Mouse (Mus musculus): ENCODE data around the gene Lpin1. TPM values are rescaled to one million over a fixed set of nuclear protein-coding genes. Genes with fewer than 3 reads are reported as not detected.

The Lpin1 gene
- 5.8 and 6.3 TPM in 2 replicates for polyA plus RNA-seq (2015; fragmentation: Nextera tagmentation; extraction: Ambion mirVana)

GRCm38 (mm10) chr12:16610936-16611335 lies at the start of gene Lpin1:
Lpin1 (minus strand) TSS chr12:16610966.
- no peak within 1 kb of the TSS for H3K4me2 ChIP-seq
- H3K9me3 ChIP-seq = no peaks in the 10 kb centered on the region
- H3K27me3 ChIP-seq = no peaks in the 10 kb centered on the region
- no peak within 1 kb of the TSS for H3K4me3 ChIP-seq
- no peak within 1 kb of the TSS for H3K9ac ChIP-seq
- 62% methylated on average over 2 of the region's 2 CpGs for WGBS
- no peak for ATAC-seq (ENCODE audit: borderline replicate concordance, extremely low read depth, low FRiP score, low TSS enrichment)
- H3K36me3 ChIP-seq = no peaks in the 10 kb centered on the region
- H3K4me1 ChIP-seq = no peaks in the 10 kb centered on the region
- H3K27ac ChIP-seq = no peak within 1 kb of the TSS

GRCm38 (mm10) chr12:16656906-16657875 lies 46.4 kb upstream of the Lpin1 start:
- no peak for ATAC-seq (ENCODE audit: borderline replicate concordance, extremely low read depth, low FRiP score, low TSS enrichment)
- Histone ChIP-seq H3K4me3 (no peak overlapping the region), H3K4me2 (no peak overlapping the region), H3K4me1 (peaks cover 8% of the 10 kb centered on the region), H3K9ac (no peak overlapping the region), H3K9me3 (no peaks in the 10 kb centered on the region), H3K27ac (no peak overlapping the region), H3K27me3 (peaks cover 35% of the 10 kb centered on the region), H3K36me3 (no peaks in the 10 kb centered on the region)
- WGBS = 63% methylated on average over 5 of the region's 5 CpGs

- no peak overlapping the region for H3K4me3 ChIP-seq
- H3K9me3 ChIP-seq = no peaks in the 10 kb centered on the region
- H3K4me2 ChIP-seq = no peak overlapping the region
- no peak overlapping the region for H3K9ac ChIP-seq
- H3K27ac ChIP-seq = no peak overlapping the region
- WGBS = 75% methylated on average over 4 of the region's 4 CpGs
- ATAC-seq (ENCODE audit: borderline replicate concordance, extremely low read depth, low FRiP score, low TSS enrichment) = no peak
- no peaks in the 10 kb centered on the region for H3K36me3 ChIP-seq
- peaks cover 41% of the 10 kb centered on the region for H3K27me3 ChIP-seq
- peaks cover 8% of the 10 kb centered on the region for H3K4me1 ChIP-seq
Observed at GRCm38 (mm10) chr12:16655604-16656003, 44.8 kb upstream of the Lpin1 start.

GRCm38 (mm10) chr12:16653332-16654093 lies 42.7 kb upstream of the Lpin1 start, which contains the start of gene Ntsr2:
Ntsr2 (plus strand) TSS chr12:16653382.
- peak; percentile 76 for ATAC-seq (ENCODE audit: borderline replicate concordance, extremely low read depth, low FRiP score, low TSS enrichment)
- no peak within 1 kb of the TSS for H3K27ac ChIP-seq
- WGBS = 5% methylated on average over 58 of the region's 58 CpGs
- peak within 1 kb of the TSS; percentile 28 for H3K4me3 ChIP-seq
- peak within 1 kb of the TSS; percentile 66 for H3K4me2 ChIP-seq
- H3K27me3 ChIP-seq = peaks cover 41% of the 10 kb centered on the region
- H3K9ac ChIP-seq = no peak within 1 kb of the TSS
- no peaks in the 10 kb centered on the region for H3K36me3 ChIP-seq
- H3K9me3 ChIP-seq = no peaks in the 10 kb centered on the region
- peaks cover 8% of the 10 kb centered on the region for H3K4me1 ChIP-seq

- no peaks in the 10 kb centered on the region for H3K9me3 ChIP-seq
- no peaks in the 10 kb centered on the region for H3K36me3 ChIP-seq
- H3K9ac ChIP-seq = no peak overlapping the region
- peaks cover 8% of the 10 kb centered on the region for H3K4me1 ChIP-seq
- peaks cover 29% of the 10 kb centered on the region for H3K27me3 ChIP-seq
- no peak overlapping the region for H3K27ac ChIP-seq
- no peak for ATAC-seq (ENCODE audit: borderline replicate concordance, extremely low read depth, low FRiP score, low TSS enrichment)
- no peak overlapping the region for H3K4me2 ChIP-seq
- 72% methylated on average over 6 of the region's 6 CpGs for WGBS
- no peak overlapping the region for H3K4me3 ChIP-seq
Observed at GRCm38 (mm10) chr12:16649819-16650218, 39.1 kb upstream of the Lpin1 start.

GRCm38 (mm10) chr12:16648273-16648672 lies 37.5 kb upstream of the Lpin1 start:
- Histone ChIP-seq H3K9me3 (no peaks in the 10 kb centered on the region), H3K27ac (no peak overlapping the region), H3K27me3 (peaks cover 14% of the 10 kb centered on the region), H3K36me3 (no peaks in the 10 kb centered on the region), H3K9ac (no peak overlapping the region), H3K4me2 (no peak overlapping the region), H3K4me1 (peaks cover under 1% of the 10 kb centered on the region), H3K4me3 (no peak overlapping the region)
- ATAC-seq (ENCODE audit: borderline replicate concordance, extremely low read depth, low FRiP score, low TSS enrichment) = no peak
- 76% methylated on average over 6 of the region's 6 CpGs for WGBS

- no peak overlapping the region for H3K4me2 ChIP-seq
- H3K9me3 ChIP-seq = no peaks in the 10 kb centered on the region
- 43% methylated on average over 9 of the region's 9 CpGs for WGBS
- H3K36me3 ChIP-seq = no peaks in the 10 kb centered on the region
- H3K27ac ChIP-seq = no peak overlapping the region
- peaks cover 6% of the 10 kb centered on the region; the same call in 1 of the 2 replicates for H3K27me3 ChIP-seq
- no peak for ATAC-seq (ENCODE audit: borderline replicate concordance, extremely low read depth, low FRiP score, low TSS enrichment)
- no peak overlapping the region for H3K4me3 ChIP-seq
- H3K4me1 ChIP-seq = no peaks in the 10 kb centered on the region
- H3K9ac ChIP-seq = no peak overlapping the region
Observed at GRCm38 (mm10) chr12:16646780-16647409, 36.1 kb upstream of the Lpin1 start.

GRCm38 (mm10) chr12:16644698-16645097 lies 33.9 kb upstream of the Lpin1 start:
- Histone ChIP-seq H3K9me3 (no peaks in the 10 kb centered on the region), H3K4me2 (no peak overlapping the region), H3K4me3 (no peak overlapping the region), H3K36me3 (no peaks in the 10 kb centered on the region), H3K4me1 (no peaks in the 10 kb centered on the region), H3K27me3 (no peaks in the 10 kb centered on the region), H3K9ac (no peak overlapping the region), H3K27ac (no peak overlapping the region)
- 50% methylated on average over 8 of the region's 8 CpGs for WGBS
- ATAC-seq (ENCODE audit: borderline replicate concordance, extremely low read depth, low FRiP score, low TSS enrichment) = no peak

GRCm38 (mm10) chr12:16643508-16644345 lies 33.0 kb upstream of the Lpin1 start:
- H3K4me2 ChIP-seq = no peak overlapping the region
- H3K9ac ChIP-seq = no peak overlapping the region
- no peaks in the 10 kb centered on the region for H3K36me3 ChIP-seq
- no peak overlapping the region for H3K27ac ChIP-seq
- WGBS = 47% methylated on average over 12 of the region's 12 CpGs
- H3K27me3 ChIP-seq = no peaks in the 10 kb centered on the region
- no peaks in the 10 kb centered on the region for H3K9me3 ChIP-seq
- no peaks in the 10 kb centered on the region for H3K4me1 ChIP-seq
- ATAC-seq (ENCODE audit: borderline replicate concordance, extremely low read depth, low FRiP score, low TSS enrichment) = peak; percentile 25; the same call in 1 of the 2 replicates
- H3K4me3 ChIP-seq = no peak overlapping the region

GRCm38 (mm10) chr12:16642000-16642399 lies 31.2 kb upstream of the Lpin1 start:
- Histone ChIP-seq H3K4me1 (no peaks in the 10 kb centered on the region), H3K36me3 (no peaks in the 10 kb centered on the region), H3K9ac (no peak overlapping the region), H3K27me3 (no peaks in the 10 kb centered on the region), H3K27ac (no peak overlapping the region), H3K4me3 (no peak overlapping the region), H3K9me3 (no peaks in the 10 kb centered on the region), H3K4me2 (no peak overlapping the region)
- no peak for ATAC-seq (ENCODE audit: borderline replicate concordance, extremely low read depth, low FRiP score, low TSS enrichment)
- WGBS = 64% methylated on average over 5 of the region's 5 CpGs

- Histone ChIP-seq H3K4me2 (no peak overlapping the region), H3K27me3 (no peaks in the 10 kb centered on the region), H3K27ac (no peak overlapping the region), H3K9me3 (no peaks in the 10 kb centered on the region), H3K36me3 (no peaks in the 10 kb centered on the region), H3K4me3 (no peak overlapping the region), H3K4me1 (no peaks in the 10 kb centered on the region), H3K9ac (no peak overlapping the region)
- no peak for ATAC-seq (ENCODE audit: borderline replicate concordance, extremely low read depth, low FRiP score, low TSS enrichment)
- 77% methylated on average over 6 of the region's 6 CpGs for WGBS
Observed at GRCm38 (mm10) chr12:16640075-16640474, 29.3 kb upstream of the Lpin1 start.
